Mouse (Mus musculus): ENCODE measurements around the gene Myh7b. TPM values are rescaled to one million over a fixed set of nuclear protein-coding genes. Genes with fewer than 3 reads are reported as not detected.
A peak's percentile ranks its signal among the peaks of the same experiment; 100 is the strongest.

Myh7b gene
- polyA plus RNA-seq, 1 experiment from 2014 or later = 0.58 TPM

DNA sequence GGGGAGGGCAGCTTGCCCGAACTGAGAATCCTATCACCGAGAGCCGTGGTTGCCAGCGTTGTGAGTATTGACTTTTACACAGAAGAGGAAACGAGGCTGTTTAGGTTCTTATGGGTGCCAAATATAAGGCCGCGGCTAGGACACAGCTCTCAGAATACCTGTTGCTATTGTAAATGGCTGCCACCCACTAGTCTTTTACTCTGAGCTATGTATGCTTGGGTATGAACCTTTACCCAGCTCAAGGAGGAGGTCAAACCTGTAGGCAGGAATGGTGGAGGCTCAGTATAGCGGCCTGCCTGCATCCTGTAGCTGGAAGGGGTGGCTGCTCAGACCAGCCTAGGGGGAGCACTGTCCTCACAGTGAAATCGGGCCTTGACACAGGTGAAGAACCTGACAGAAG is 17.1 kb downstream of the Myh7b start:
- Histone ChIP-seq H3K4me1 (ENCODE audit: control insufficient read depth, insufficient read depth, low read length) (peaks cover 5% of the 10 kb centered on the region), H3K36me3 (ENCODE audit: control insufficient read depth, insufficient read depth, low read length) (0 out of 2 replicates have a peak, but pooled peaks cover 4% of the 10 kb centered on the region), H3K9me3 (replicated peaks; ENCODE audit: control insufficient read depth, low read length) (no peaks in the 10 kb centered on the region), H3K27me3 (ENCODE audit: control insufficient read depth, insufficient read depth, low read length) (peaks cover 31% of the 10 kb centered on the region), H3K9ac (ENCODE audit: low read length) (no peak overlapping the region), H3K4me3 (replicated peaks; ENCODE audit: low read length) (no peak overlapping the region), H3K27ac (ENCODE audit: low read length) (no peak overlapping the region), H3K4me2 (ENCODE audit: low read depth, low read length) (no peak overlapping the region)
- 88% methylated on average over 9 of the region's 9 CpGs for WGBS
- no peak for ATAC-seq (ENCODE audit: insufficient read depth, low FRiP score)

DNA sequence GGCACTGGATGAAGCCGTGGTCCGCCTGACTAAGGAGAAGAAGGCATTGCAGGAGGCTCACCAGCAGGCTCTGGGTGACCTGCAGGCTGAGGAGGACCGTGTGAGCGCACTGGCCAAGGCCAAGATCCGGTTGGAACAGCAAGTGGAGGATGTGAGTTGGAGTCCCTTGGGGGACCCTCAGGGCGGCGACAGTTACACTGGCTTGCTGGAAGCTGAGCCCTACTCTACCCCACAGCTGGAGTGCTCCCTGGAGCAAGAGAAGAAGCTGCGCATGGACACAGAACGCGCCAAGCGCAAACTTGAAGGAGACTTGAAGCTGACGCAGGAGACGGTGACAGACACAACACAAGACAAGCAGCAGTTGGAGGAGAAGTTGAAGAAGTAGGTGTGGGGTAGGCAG is 17.5 kb downstream of the Myh7b start:
- Histone ChIP-seq H3K4me1 (ENCODE audit: control insufficient read depth, insufficient read depth, low read length) (peaks cover 5% of the 10 kb centered on the region), H3K9ac (ENCODE audit: low read length) (no peak overlapping the region), H3K4me2 (ENCODE audit: low read depth, low read length) (no peak overlapping the region), H3K27me3 (ENCODE audit: control insufficient read depth, insufficient read depth, low read length) (peaks cover 31% of the 10 kb centered on the region), H3K36me3 (ENCODE audit: control insufficient read depth, insufficient read depth, low read length) (0 out of 2 replicates have a peak, but pooled peaks cover 6% of the 10 kb centered on the region), H3K27ac (ENCODE audit: low read length) (no peak overlapping the region), H3K4me3 (replicated peaks; ENCODE audit: low read length) (no peak overlapping the region), H3K9me3 (replicated peaks; ENCODE audit: control insufficient read depth, low read length) (no peaks in the 10 kb centered on the region)
- WGBS = 88% methylated on average over 13 of the region's 13 CpGs
- ATAC-seq (ENCODE audit: insufficient read depth, low FRiP score) = no peak

DNA sequence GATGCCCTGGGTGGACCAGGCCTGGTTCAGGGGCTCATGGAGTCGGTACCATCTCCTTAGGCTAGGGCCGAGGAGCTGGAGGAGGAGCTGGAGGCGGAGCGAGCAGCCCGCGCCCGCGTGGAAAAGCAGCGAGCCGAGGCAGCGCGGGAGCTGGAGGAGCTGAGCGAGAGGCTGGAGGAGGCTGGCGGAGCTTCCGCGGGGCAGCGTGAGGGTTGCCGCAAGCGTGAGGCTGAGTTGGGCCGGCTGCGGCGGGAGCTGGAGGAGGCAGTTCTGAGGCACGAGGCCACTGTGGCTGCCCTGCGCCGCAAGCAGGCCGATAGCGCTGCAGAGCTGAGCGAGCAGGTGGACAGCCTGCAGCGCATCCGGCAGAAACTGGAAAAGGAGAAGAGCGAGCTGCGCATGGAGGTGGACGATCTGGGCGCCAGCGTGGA is 18.2 kb downstream of the Myh7b start:
- H3K9ac ChIP-seq (ENCODE audit: low read length) = peak overlapping the region; percentile 59
- no peak for ATAC-seq (ENCODE audit: insufficient read depth, low FRiP score)
- peak overlapping the region; percentile 74 for H3K4me2 ChIP-seq (ENCODE audit: low read depth, low read length)
- peaks cover 31% of the 10 kb centered on the region for H3K27me3 ChIP-seq (ENCODE audit: control insufficient read depth, insufficient read depth, low read length)
- H3K36me3 ChIP-seq (ENCODE audit: control insufficient read depth, insufficient read depth, low read length) = peaks cover 13% of the 10 kb centered on the region
- H3K4me1 ChIP-seq (ENCODE audit: control insufficient read depth, insufficient read depth, low read length) = peaks cover 5% of the 10 kb centered on the region
- WGBS = 2% methylated on average over 35 of the region's 35 CpGs
- H3K4me3 ChIP-seq (replicated peaks; ENCODE audit: low read length) = peak overlapping the region; percentile 41
- no peaks in the 10 kb centered on the region for H3K9me3 ChIP-seq (replicated peaks; ENCODE audit: control insufficient read depth, low read length)
- no peak overlapping the region for H3K27ac ChIP-seq (ENCODE audit: low read length)

DNA sequence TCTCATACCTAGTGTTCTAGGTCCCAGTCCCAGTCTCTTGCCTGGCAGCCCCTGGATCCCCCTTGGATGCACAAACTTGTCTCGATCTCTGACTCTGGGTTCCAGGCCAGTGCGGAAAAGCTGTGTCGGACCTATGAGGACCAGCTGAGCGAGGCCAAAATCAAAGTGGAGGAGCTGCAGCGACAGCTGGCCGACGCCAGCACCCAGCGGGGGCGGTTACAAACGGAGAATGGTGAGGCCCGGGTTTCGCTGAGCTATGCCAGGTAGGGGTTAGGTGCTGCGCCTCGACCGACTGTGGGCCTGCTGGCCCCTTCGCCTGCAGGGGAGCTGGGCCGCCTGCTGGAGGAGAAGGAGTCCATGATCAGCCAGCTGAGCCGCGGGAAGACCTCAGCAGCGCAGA is 19.1 kb downstream of the Myh7b start:
- 60% methylated on average over 20 of the region's 20 CpGs for WGBS

DNA sequence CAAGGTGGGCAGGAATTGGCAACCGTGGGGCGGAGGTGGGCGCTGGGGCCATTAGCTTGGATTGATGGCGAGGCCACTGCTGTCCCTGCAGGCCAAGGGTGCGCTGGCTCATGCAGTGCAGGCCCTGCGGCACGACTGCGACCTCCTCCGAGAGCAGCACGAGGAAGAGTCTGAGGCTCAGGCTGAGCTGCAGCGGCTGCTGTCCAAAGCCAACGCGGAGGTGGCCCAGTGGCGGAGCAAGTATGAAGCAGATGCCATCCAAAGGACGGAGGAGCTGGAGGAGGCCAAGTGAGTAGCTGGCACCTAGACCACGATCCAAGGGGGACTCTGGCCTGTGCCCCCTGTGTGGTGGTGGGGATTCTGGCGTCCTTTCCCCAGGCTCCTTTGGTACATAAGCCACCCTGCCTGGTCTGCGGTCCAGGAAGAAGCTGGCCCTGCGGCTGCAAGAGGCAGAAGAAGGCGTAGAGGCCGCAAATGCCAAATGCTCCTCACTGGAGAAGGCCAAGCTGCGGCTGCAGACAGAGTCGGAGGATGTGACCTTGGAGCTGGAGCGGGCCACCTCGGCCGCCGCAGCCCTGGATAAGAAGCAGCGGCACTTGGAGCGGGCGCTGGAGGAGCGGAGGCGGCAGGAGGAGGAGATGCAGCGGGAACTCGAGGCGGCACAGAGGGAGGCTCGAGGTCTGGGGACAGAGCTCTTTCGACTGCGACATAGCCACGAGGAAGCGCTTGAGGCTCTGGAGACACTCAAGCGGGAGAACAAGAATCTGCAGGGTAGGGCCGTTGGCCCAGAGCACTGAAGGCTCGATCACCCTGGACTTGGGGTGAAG is 19.8 kb downstream of the Myh7b start:
- Histone ChIP-seq H3K4me3 (replicated peaks; ENCODE audit: low read length) (no peak overlapping the region), H3K27me3 (ENCODE audit: control insufficient read depth, insufficient read depth, low read length) (peaks cover 31% of the 10 kb centered on the region), H3K4me2 (ENCODE audit: low read depth, low read length) (no peak overlapping the region), H3K36me3 (ENCODE audit: control insufficient read depth, insufficient read depth, low read length) (peaks cover 22% of the 10 kb centered on the region), H3K9me3 (replicated peaks; ENCODE audit: control insufficient read depth, low read length) (no peaks in the 10 kb centered on the region), H3K4me1 (ENCODE audit: control insufficient read depth, insufficient read depth, low read length) (peaks cover 5% of the 10 kb centered on the region), H3K27ac (ENCODE audit: low read length) (no peak overlapping the region), H3K9ac (ENCODE audit: low read length) (no peak overlapping the region; the same call in 1 of the 2 replicates)
- ATAC-seq (ENCODE audit: insufficient read depth, low FRiP score) = no peak
- 45% methylated on average over 43 of the region's 43 CpGs for WGBS

More for the DNA sequence above, 19.1 kb downstream of the Myh7b start:
- no peak for ATAC-seq (ENCODE audit: insufficient read depth, low FRiP score)
- H3K27ac ChIP-seq (ENCODE audit: low read length) = no peak overlapping the region
- peaks cover 5% of the 10 kb centered on the region for H3K4me1 ChIP-seq (ENCODE audit: control insufficient read depth, insufficient read depth, low read length)
- peaks cover 22% of the 10 kb centered on the region for H3K36me3 ChIP-seq (ENCODE audit: control insufficient read depth, insufficient read depth, low read length)
- H3K27me3 ChIP-seq (ENCODE audit: control insufficient read depth, insufficient read depth, low read length) = peaks cover 31% of the 10 kb centered on the region
- H3K4me3 ChIP-seq (replicated peaks; ENCODE audit: low read length) = no peak overlapping the region
- no peaks in the 10 kb centered on the region for H3K9me3 ChIP-seq (replicated peaks; ENCODE audit: control insufficient read depth, low read length)
- H3K9ac ChIP-seq (ENCODE audit: low read length) = no peak overlapping the region
- no peak overlapping the region for H3K4me2 ChIP-seq (ENCODE audit: low read depth, low read length)

DNA sequence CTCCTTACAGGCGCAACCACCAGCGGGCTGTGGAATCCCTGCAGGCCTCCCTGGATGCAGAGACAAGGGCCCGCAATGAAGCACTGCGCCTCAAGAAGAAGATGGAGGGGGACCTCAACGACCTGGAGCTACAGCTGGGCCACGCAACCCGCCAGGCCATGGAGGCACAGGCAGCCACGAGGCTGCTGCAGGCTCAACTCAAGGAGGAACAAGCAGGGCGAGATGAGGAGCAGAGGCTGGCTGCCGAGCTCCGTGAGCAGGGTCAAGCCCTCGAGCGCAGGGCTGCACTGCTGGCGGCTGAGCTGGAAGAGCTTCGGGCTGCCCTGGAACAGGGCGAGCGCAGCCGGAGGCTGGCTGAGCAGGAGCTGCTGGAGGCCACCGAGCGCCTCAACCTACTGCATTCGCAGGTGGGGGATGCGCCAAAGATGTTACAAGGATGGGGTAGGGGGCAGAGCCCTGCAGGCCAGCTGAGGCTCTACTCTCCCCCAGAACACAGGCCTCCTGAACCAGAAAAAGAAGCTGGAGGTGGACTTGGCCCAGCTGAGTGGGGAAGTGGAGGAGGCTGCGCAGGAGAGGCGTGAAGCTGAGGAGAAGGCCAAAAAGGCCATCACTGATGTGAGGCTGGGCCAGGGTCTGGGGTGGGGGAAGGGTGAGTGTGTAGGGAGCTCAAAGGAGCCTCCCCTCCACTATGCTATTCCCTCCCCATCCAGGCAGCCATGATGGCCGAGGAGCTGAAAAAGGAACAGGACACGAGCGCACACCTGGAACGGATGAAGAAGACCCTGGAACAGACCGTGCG is 21.3 kb downstream of the Myh7b start:
- no peak for ATAC-seq (ENCODE audit: insufficient read depth, low FRiP score)
- 73% methylated on average over 30 of the region's 30 CpGs for WGBS
- Histone ChIP-seq H3K4me2 (ENCODE audit: low read depth, low read length) (no peak overlapping the region), H3K9ac (ENCODE audit: low read length) (no peak overlapping the region), H3K4me1 (ENCODE audit: control insufficient read depth, insufficient read depth, low read length) (peaks cover 5% of the 10 kb centered on the region), H3K27me3 (ENCODE audit: control insufficient read depth, insufficient read depth, low read length) (peaks cover 31% of the 10 kb centered on the region), H3K4me3 (replicated peaks; ENCODE audit: low read length) (no peak overlapping the region), H3K36me3 (ENCODE audit: control insufficient read depth, insufficient read depth, low read length) (peaks cover 30% of the 10 kb centered on the region), H3K9me3 (replicated peaks; ENCODE audit: control insufficient read depth, low read length) (no peaks in the 10 kb centered on the region), H3K27ac (ENCODE audit: low read length) (no peak overlapping the region)

DNA sequence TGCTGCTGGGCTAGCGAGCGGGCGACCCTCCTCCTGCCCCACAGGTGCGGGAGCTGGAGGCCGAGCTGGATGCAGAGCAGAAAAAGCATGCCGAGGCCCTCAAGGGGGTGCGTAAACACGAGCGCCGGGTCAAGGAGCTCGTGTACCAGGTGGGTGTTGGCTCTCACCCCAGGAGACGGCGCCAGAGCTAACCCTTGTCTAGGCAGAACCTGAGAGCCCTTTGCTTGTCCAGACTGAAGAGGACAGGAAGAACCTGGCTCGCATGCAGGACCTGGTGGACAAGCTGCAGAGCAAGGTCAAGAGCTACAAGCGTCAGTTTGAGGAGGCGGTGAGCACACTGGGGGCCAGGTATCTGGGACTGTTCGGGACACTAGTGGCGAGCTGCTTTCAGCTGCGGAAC is 22.1 kb downstream of the Myh7b start:
- H3K36me3 ChIP-seq (ENCODE audit: control insufficient read depth, insufficient read depth, low read length) = peaks cover 33% of the 10 kb centered on the region
- WGBS = 60% methylated on average over 19 of the region's 19 CpGs
- no peaks in the 10 kb centered on the region for H3K9me3 ChIP-seq (replicated peaks; ENCODE audit: control insufficient read depth, low read length)
- no peak overlapping the region for H3K27ac ChIP-seq (ENCODE audit: low read length)
- no peak for ATAC-seq (ENCODE audit: insufficient read depth, low FRiP score)
- peaks cover 31% of the 10 kb centered on the region for H3K27me3 ChIP-seq (ENCODE audit: control insufficient read depth, insufficient read depth, low read length)
- no peak overlapping the region for H3K9ac ChIP-seq (ENCODE audit: low read length)
- no peak overlapping the region for H3K4me3 ChIP-seq (replicated peaks; ENCODE audit: low read length)
- H3K4me2 ChIP-seq (ENCODE audit: low read depth, low read length) = no peak overlapping the region
- H3K4me1 ChIP-seq (ENCODE audit: control insufficient read depth, insufficient read depth, low read length) = peaks cover 5% of the 10 kb centered on the region

DNA sequence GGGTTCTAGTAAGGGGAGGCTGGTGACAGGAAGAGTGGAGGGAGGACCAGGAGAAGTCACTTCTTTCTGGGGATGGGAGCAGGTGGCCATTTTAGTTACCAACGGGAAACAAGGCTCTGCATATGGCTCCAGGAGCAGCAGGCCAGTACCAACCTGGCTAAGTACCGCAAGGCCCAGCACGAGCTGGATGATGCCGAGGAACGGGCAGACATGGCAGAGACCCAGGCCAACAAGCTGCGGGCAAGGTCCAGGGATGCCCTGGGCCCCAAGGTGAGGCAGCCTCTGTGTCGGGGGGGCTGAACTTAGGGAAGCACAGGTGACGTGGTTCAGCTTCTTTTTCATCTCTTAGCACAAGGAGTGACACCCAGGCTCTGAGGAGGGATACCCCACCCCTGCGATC is 22.7 kb downstream of the Myh7b start:
- H3K9me3 ChIP-seq (replicated peaks; ENCODE audit: control insufficient read depth, low read length) = no peaks in the 10 kb centered on the region
- no peak overlapping the region for H3K4me3 ChIP-seq (replicated peaks; ENCODE audit: low read length)
- H3K27me3 ChIP-seq (ENCODE audit: control insufficient read depth, insufficient read depth, low read length) = peaks cover 28% of the 10 kb centered on the region
- no peak overlapping the region for H3K4me2 ChIP-seq (ENCODE audit: low read depth, low read length)
- no peak overlapping the region for H3K9ac ChIP-seq (ENCODE audit: low read length)
- H3K36me3 ChIP-seq (ENCODE audit: control insufficient read depth, insufficient read depth, low read length) = peaks cover 33% of the 10 kb centered on the region
- WGBS = 89% methylated on average over 9 of the region's 9 CpGs
- no peak for ATAC-seq (ENCODE audit: insufficient read depth, low FRiP score)
- peaks cover 5% of the 10 kb centered on the region for H3K4me1 ChIP-seq (ENCODE audit: control insufficient read depth, insufficient read depth, low read length)
- no peak overlapping the region for H3K27ac ChIP-seq (ENCODE audit: low read length)

DNA sequence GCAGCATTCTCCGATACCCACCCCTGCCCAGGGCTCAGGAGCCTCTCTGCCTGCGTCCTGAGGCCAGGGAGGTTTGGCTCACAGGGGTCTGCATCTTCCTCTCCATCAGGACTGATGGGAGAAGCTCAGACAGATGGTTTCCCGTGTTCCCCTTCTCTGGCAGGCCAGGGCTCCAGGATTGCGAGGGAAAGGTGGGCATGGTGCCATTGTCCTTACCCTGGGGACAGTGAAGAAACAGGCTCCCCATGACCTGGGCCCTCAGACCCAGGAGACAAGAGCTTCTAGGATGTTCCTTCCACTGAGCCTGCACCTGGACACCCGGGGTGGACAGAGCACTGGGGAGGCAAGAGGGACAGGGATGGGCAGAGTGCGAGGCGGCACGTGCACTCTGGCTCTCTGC is 23.6 kb downstream of the Myh7b start:
- H3K36me3 ChIP-seq (ENCODE audit: control insufficient read depth, insufficient read depth, low read length) = peaks cover 38% of the 10 kb centered on the region
- no peak overlapping the region for H3K27ac ChIP-seq (ENCODE audit: low read length)
- no peak overlapping the region for H3K9ac ChIP-seq (ENCODE audit: low read length)
- H3K27me3 ChIP-seq (ENCODE audit: control insufficient read depth, insufficient read depth, low read length) = peaks cover 24% of the 10 kb centered on the region
- H3K4me1 ChIP-seq (ENCODE audit: control insufficient read depth, insufficient read depth, low read length) = peaks cover 2% of the 10 kb centered on the region
- H3K4me2 ChIP-seq (ENCODE audit: low read depth, low read length) = no peak overlapping the region
- 90% methylated on average over 8 of the region's 8 CpGs for WGBS
- ATAC-seq (ENCODE audit: insufficient read depth, low FRiP score) = no peak
- H3K4me3 ChIP-seq (replicated peaks; ENCODE audit: low read length) = no peak overlapping the region
- no peaks in the 10 kb centered on the region for H3K9me3 ChIP-seq (replicated peaks; ENCODE audit: control insufficient read depth, low read length)
